Mouse (Mus musculus): ENCODE results near the gene Ebp. TPM values are rescaled to one million over a fixed set of nuclear protein-coding genes. Genes with fewer than 3 reads are reported as not detected.

Gene Ebp
- polyA plus RNA-seq, 1 experiment from 2014 or later: 32.3 TPM

GRCm38 (mm10) chrX:8209720-8210119 lies 16.4 kb upstream of the Ebp start:
- Histone ChIP-seq H3K36me3 (no peaks in the 10 kb centered on the region), H3K4me2 (replicated peaks) (no peak overlapping the region), H3K27ac (no peak overlapping the region), H3K9ac (no peak overlapping the region), H3K4me1 (no peaks in the 10 kb centered on the region), H3K27me3 (no peaks in the 10 kb centered on the region), H3K4me3 (no peak overlapping the region), H3K9me3 (replicated peaks) (0 out of 2 replicates have a peak, but pooled peaks cover 2% of the 10 kb centered on the region)
- WGBS: 70% methylated on average over 2 of the region's 2 CpGs
- ATAC-seq (ENCODE audit: low FRiP score): no peak

GRCm38 (mm10) chrX:8207224-8207623 lies 13.9 kb upstream of the Ebp start:
- no peaks in the 10 kb centered on the region for H3K36me3 ChIP-seq
- H3K27ac ChIP-seq: no peak overlapping the region
- no peaks in the 10 kb centered on the region for H3K27me3 ChIP-seq
- no peak overlapping the region for H3K4me3 ChIP-seq
- no peaks in the 10 kb centered on the region for H3K4me1 ChIP-seq
- H3K9me3 ChIP-seq (replicated peaks): 0 out of 2 replicates have a peak, but pooled peaks cover 5% of the 10 kb centered on the region
- H3K4me2 ChIP-seq (replicated peaks): peak overlapping the region; percentile 50; the same call in 1 of the 2 replicates
- 38% methylated on average over 4 of the region's 4 CpGs for WGBS
- no peak for ATAC-seq (ENCODE audit: low FRiP score)
- H3K9ac ChIP-seq: no peak overlapping the region

GRCm38 (mm10) chrX:8206694-8207197 lies 13.4 kb upstream of the Ebp start:
- Histone ChIP-seq H3K9ac (peak overlapping the region; percentile 35; the same call in 1 of the 2 replicates), H3K27ac (no peak overlapping the region)
- 14% methylated on average over 11 of the region's 11 CpGs for WGBS

GRCm38 (mm10) chrX:8206015-8206693 lies 12.8 kb upstream of the Ebp start, which contains the start of gene Porcn:
TSS of gene Porcn (minus strand) at chrX:8206525.
- Histone ChIP-seq H3K4me1 (no peaks in the 10 kb centered on the region), H3K9me3 (replicated peaks) (0 out of 2 replicates have a peak, but pooled peaks cover 5% of the 10 kb centered on the region), H3K4me2 (replicated peaks) (peak within 1 kb of the TSS; percentile 50), H3K27me3 (no peaks in the 10 kb centered on the region), H3K9ac (peak within 1 kb of the TSS; percentile 55), H3K36me3 (0 out of 2 replicates have a peak, but pooled peaks cover 1% of the 10 kb centered on the region), H3K4me3 (peak within 1 kb of the TSS; percentile 50), H3K27ac (peak within 1 kb of the TSS; percentile 48)
- 17% methylated on average over 46 of the region's 46 CpGs for WGBS
- ATAC-seq (ENCODE audit: low FRiP score): peak; percentile 95

More at GRCm38 (mm10) chrX:8206694-8207197, 13.4 kb upstream of the Ebp start:
- no peaks in the 10 kb centered on the region for H3K4me1 ChIP-seq
- peak; percentile 4; the same call in 1 of the 2 replicates for ATAC-seq (ENCODE audit: low FRiP score)
- peak overlapping the region; percentile 50 for H3K4me2 ChIP-seq (replicated peaks)
- H3K27me3 ChIP-seq: no peaks in the 10 kb centered on the region
- H3K4me3 ChIP-seq: peak overlapping the region; percentile 50
- 0 out of 2 replicates have a peak, but pooled peaks cover 5% of the 10 kb centered on the region for H3K9me3 ChIP-seq (replicated peaks)
- H3K36me3 ChIP-seq: no peaks in the 10 kb centered on the region

GRCm38 (mm10) chrX:8205551-8205950 lies 12.2 kb upstream of the Ebp start:
- Histone ChIP-seq H3K4me2 (replicated peaks) (peak overlapping the region; percentile 50), H3K4me1 (no peaks in the 10 kb centered on the region), H3K27ac (no peak overlapping the region), H3K27me3 (no peaks in the 10 kb centered on the region), H3K4me3 (peak overlapping the region; percentile 50), H3K9me3 (replicated peaks) (0 out of 2 replicates have a peak, but pooled peaks cover 5% of the 10 kb centered on the region), H3K36me3 (0 out of 2 replicates have a peak, but pooled peaks cover 4% of the 10 kb centered on the region), H3K9ac (peak overlapping the region; percentile 55)
- no peak for ATAC-seq (ENCODE audit: low FRiP score)
- 36% methylated on average over 7 of the region's 7 CpGs for whole genome bisulfite sequencing

- 77% methylated on average over 4 of the region's 4 CpGs for WGBS
- peak overlapping the region; percentile 50 for H3K4me2 ChIP-seq (replicated peaks)
Observed at GRCm38 (mm10) chrX:8205088-8205487, 11.8 kb upstream of the Ebp start.

GRCm38 (mm10) chrX:8204076-8204475 lies 10.8 kb upstream of the Ebp start:
- WGBS: 85% methylated on average over 10 of the region's 10 CpGs
- 0 out of 2 replicates have a peak, but pooled peaks cover 5% of the 10 kb centered on the region for H3K9me3 ChIP-seq (replicated peaks)
- no peaks in the 10 kb centered on the region for H3K27me3 ChIP-seq
- no peak overlapping the region for H3K4me2 ChIP-seq (replicated peaks)
- H3K4me3 ChIP-seq: no peak overlapping the region
- ATAC-seq (ENCODE audit: low FRiP score): no peak
- H3K4me1 ChIP-seq: no peaks in the 10 kb centered on the region
- no peak overlapping the region for H3K27ac ChIP-seq
- H3K36me3 ChIP-seq: 0 out of 2 replicates have a peak, but pooled peaks cover 6% of the 10 kb centered on the region
- H3K9ac ChIP-seq: no peak overlapping the region

More at GRCm38 (mm10) chrX:8205088-8205487, 11.8 kb upstream of the Ebp start:
- no peak overlapping the region for H3K27ac ChIP-seq
- H3K4me3 ChIP-seq: peak overlapping the region; percentile 50; the same call in 1 of the 2 replicates
- H3K4me1 ChIP-seq: no peaks in the 10 kb centered on the region
- no peak for ATAC-seq (ENCODE audit: low FRiP score)
- H3K9me3 ChIP-seq (replicated peaks): 0 out of 2 replicates have a peak, but pooled peaks cover 5% of the 10 kb centered on the region
- no peaks in the 10 kb centered on the region for H3K27me3 ChIP-seq
- no peak overlapping the region for H3K9ac ChIP-seq
- 0 out of 2 replicates have a peak, but pooled peaks cover 4% of the 10 kb centered on the region for H3K36me3 ChIP-seq

GRCm38 (mm10) chrX:8203105-8203504 lies 9.8 kb upstream of the Ebp start:
- no peak overlapping the region for H3K4me2 ChIP-seq (replicated peaks)
- H3K27me3 ChIP-seq: no peaks in the 10 kb centered on the region
- H3K4me3 ChIP-seq: no peak overlapping the region
- 0 out of 2 replicates have a peak, but pooled peaks cover 11% of the 10 kb centered on the region for H3K36me3 ChIP-seq
- 0 out of 2 replicates have a peak, but pooled peaks cover 5% of the 10 kb centered on the region for H3K9me3 ChIP-seq (replicated peaks)
- 85% methylated on average over 14 of the region's 14 CpGs for WGBS
- H3K4me1 ChIP-seq: no peaks in the 10 kb centered on the region
- no peak overlapping the region for H3K27ac ChIP-seq
- no peak for ATAC-seq (ENCODE audit: low FRiP score)
- no peak overlapping the region for H3K9ac ChIP-seq

GRCm38 (mm10) chrX:8192640-8193418 lies 483 bp downstream of the Ebp start:
- Histone ChIP-seq H3K9ac (peak overlapping the region; percentile 51), H3K27ac (peak overlapping the region; percentile 75), H3K27me3 (no peaks in the 10 kb centered on the region), H3K4me2 (replicated peaks) (peak overlapping the region; percentile 54), H3K36me3 (no peaks in the 10 kb centered on the region), H3K4me1 (no peaks in the 10 kb centered on the region; the same call in 1 of the 2 replicates), H3K4me3 (peak overlapping the region; percentile 50), H3K9me3 (replicated peaks) (no peaks in the 10 kb centered on the region)
- 20% methylated on average over 38 of the region's 38 CpGs for WGBS
- peak; percentile 97 for ATAC-seq (ENCODE audit: low FRiP score)

GRCm38 (mm10) chrX:8192126-8192639 lies 1.1 kb downstream of the Ebp start:
- peak overlapping the region; percentile 51 for H3K9ac ChIP-seq
- no peak; the same call in 1 of the 2 replicates for ATAC-seq (ENCODE audit: low FRiP score)
- 16% methylated on average over 13 of the region's 13 CpGs for WGBS

GRCm38 (mm10) chrX:8182871-8183540 lies 10.3 kb downstream of the Ebp start:
- H3K4me1 ChIP-seq: no peaks in the 10 kb centered on the region
- H3K9me3 ChIP-seq (replicated peaks): no peaks in the 10 kb centered on the region
- no peaks in the 10 kb centered on the region for H3K27me3 ChIP-seq
- no peak overlapping the region for H3K9ac ChIP-seq
- H3K4me2 ChIP-seq (replicated peaks): no peak overlapping the region
- WGBS: 17% methylated on average over 7 of the region's 7 CpGs
- no peak overlapping the region for H3K27ac ChIP-seq
- ATAC-seq (ENCODE audit: low FRiP score): no peak
- H3K36me3 ChIP-seq: 0 out of 2 replicates have a peak, but pooled peaks cover 5% of the 10 kb centered on the region
- H3K4me3 ChIP-seq: no peak overlapping the region

More at GRCm38 (mm10) chrX:8192126-8192639, 1.1 kb downstream of the Ebp start:
- Histone ChIP-seq H3K4me2 (replicated peaks) (peak overlapping the region; percentile 54), H3K4me1 (no peaks in the 10 kb centered on the region; the same call in 1 of the 2 replicates), H3K4me3 (peak overlapping the region; percentile 50), H3K27ac (peak overlapping the region; percentile 75), H3K36me3 (no peaks in the 10 kb centered on the region), H3K9me3 (replicated peaks) (no peaks in the 10 kb centered on the region), H3K27me3 (no peaks in the 10 kb centered on the region)
